Mouse (Mus musculus) yolk sac, embryonic 10.5 days (tissue): ENCODE data around the gene Patj.

Experiments
- DNase-seq: peaks from one replicate; pipeline ENCODE4 v3.0.0-alpha.2; 2017; ENCODE audit warnings: low spot score

The Patj gene

GRCm38 (mm10) chr4:98653650-98654049, 258.1 kb downstream of the Patj start:
- DNase-seq: peak; percentile 27

GRCm38 (mm10) chr4:98654419-98654821, 258.8 kb downstream of the Patj start:
- no peak for DNase-seq

GRCm38 (mm10) chr4:98656759-98657158, 261.2 kb downstream of the Patj start:
- no peak for DNase-seq

- no peak for DNase-seq
These were observed 263.4 kb downstream of the Patj start for GRCm38 (mm10) chr4:98659032-98659431.

GRCm38 (mm10) chr4:98660534-98660933, 264.9 kb downstream of the Patj start:
- no peak for DNase-seq

- no peak for DNase-seq
These were observed 270.3 kb downstream of the Patj start for GRCm38 (mm10) chr4:98665884-98666283.

- no peak for DNase-seq
These were observed 270.9 kb downstream of the Patj start for GRCm38 (mm10) chr4:98666451-98666850.

- DNase-seq: no peak
These were observed 271.4 kb downstream of the Patj start for GRCm38 (mm10) chr4:98667009-98667408.

GRCm38 (mm10) chr4:98677506-98677905, 281.9 kb downstream of the Patj start:
- DNase-seq: no peak

- DNase-seq: no peak
These were observed 291.2 kb downstream of the Patj start for GRCm38 (mm10) chr4:98686678-98687267.

GRCm38 (mm10) chr4:98688116-98688515, 292.5 kb downstream of the Patj start:
- no peak for DNase-seq

- no peak for DNase-seq
These were observed 292.9 kb downstream of the Patj start for GRCm38 (mm10) chr4:98688520-98688919.

GRCm38 (mm10) chr4:98689988-98690387, 294.4 kb downstream of the Patj start:
- no peak for DNase-seq

- peak; percentile 93 for DNase-seq
These were observed 298.0 kb downstream of the Patj start for GRCm38 (mm10) chr4:98693465-98694185.

GRCm38 (mm10) chr4:98697932-98698331, 302.3 kb downstream of the Patj start:
- DNase-seq: no peak

GRCm38 (mm10) chr4:98698921-98699320, 303.3 kb downstream of the Patj start:
- DNase-seq: no peak

- no peak for DNase-seq
These were observed 304.6 kb downstream of the Patj start for GRCm38 (mm10) chr4:98700156-98700555.

GRCm38 (mm10) chr4:98702201-98702894, 306.8 kb downstream of the Patj start:
- peak; percentile 68 for DNase-seq

GRCm38 (mm10) chr4:98710891-98711290, 315.3 kb downstream of the Patj start:
- DNase-seq: no peak

GRCm38 (mm10) chr4:98717735-98718546, 322.4 kb downstream of the Patj start:
- DNase-seq: no peak

GRCm38 (mm10) chr4:98718547-98718917, 322.9 kb downstream of the Patj start:
- DNase-seq: no peak

- peak; percentile 72 for DNase-seq
These were observed 326.9 kb downstream of the Patj start for GRCm38 (mm10) chr4:98722454-98722853.
